ENCODE assay signal across 8 mouse cellular contexts in the genomic region with DNA sequence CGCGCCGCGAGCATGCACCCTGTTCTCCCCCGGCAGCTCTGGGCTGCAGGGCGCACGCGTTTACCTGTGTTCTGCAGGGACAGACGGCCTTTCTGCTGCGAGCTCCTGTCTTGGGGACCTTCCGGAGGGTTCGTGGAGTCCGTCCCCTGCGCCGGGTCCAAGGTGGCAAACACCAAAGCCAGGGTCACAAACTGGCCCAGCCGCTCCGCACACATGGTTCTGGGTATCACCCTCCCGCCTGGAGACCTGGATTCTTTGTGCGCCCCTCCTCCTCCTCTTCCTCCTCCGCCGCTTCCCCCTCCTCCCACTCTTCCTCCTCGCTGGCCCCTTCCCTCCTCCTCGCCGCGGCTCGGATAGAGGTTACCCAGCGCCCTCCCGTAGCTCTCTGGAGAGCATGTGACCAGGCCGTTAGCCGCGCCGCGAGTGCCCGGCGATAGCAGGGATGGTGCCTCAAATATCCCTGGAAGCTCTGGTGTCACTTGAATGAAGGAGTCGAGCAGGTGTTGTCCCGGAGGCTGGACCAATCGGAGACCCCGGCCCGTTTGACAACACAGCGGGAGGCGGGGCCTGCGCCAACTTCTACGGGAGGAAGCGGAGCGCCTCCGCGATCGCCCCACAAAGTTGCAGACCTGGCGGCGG. TPM values are rescaled to one million over a fixed set of nuclear protein-coding genes. Genes with fewer than 3 reads are reported as not detected.
DNase-seq lines count a peak whose midpoint lies in the region; ATAC-seq and TF ChIP-seq lines count a peak whose summit lies in the region.

A gene (minus strand): TSS at position 427 of the 639 bp plus-strand sequence.

- no peak for TF ChIP-seq CTCF in cerebellum, adult 2 months (IDR thresholded peaks at IDR 0.05; ENCODE audit: borderline replicate concordance, insufficient read depth, low read depth, low read length)
- TF ChIP-seq CTCF in cortical plate, adult 2 months (IDR thresholded peaks at IDR 0.05; ENCODE audit: extremely low read depth, insufficient read depth, low read length): no peak

- peak; percentile 91 for ATAC-seq in intestine, embryonic 14.5 days (replicated peaks; ENCODE audit: low FRiP score, low TSS enrichment, low read depth)
- peak; percentile 82 for ATAC-seq in midbrain, embryonic 13.5 days
- ATAC-seq in stomach, embryonic 15.5 days (ENCODE audit: insufficient read depth, low FRiP score, low read depth): peak; percentile 83

- H3K27ac ChIP-seq in cerebellum, adult 2 months (ENCODE audit: insufficient read depth, low read length): no peak within 1 kb of the TSS
- no peak within 1 kb of the TSS for H3K27ac ChIP-seq in cortical plate, adult 2 months (ENCODE audit: insufficient read depth, low read length)
- H3K27ac ChIP-seq in intestine, embryonic 14.5 days (ENCODE audit: low read depth): no peak within 1 kb of the TSS
- no peak within 1 kb of the TSS for H3K27ac ChIP-seq in midbrain, embryonic 13.5 days
- peak within 1 kb of the TSS; percentile 55 for H3K27ac ChIP-seq in stomach, embryonic 15.5 days

- peak within 1 kb of the TSS; percentile 40 for H3K9ac ChIP-seq in intestine, embryonic 14.5 days (ENCODE audit: low read length)
- H3K9ac ChIP-seq in midbrain, embryonic 13.5 days (replicated peaks): peak within 1 kb of the TSS; percentile 60
- peak within 1 kb of the TSS; percentile 71 for H3K9ac ChIP-seq in stomach, embryonic 15.5 days

- intact Hi-C loops in gastrocnemius, postnatal 36 days (cut with DNase I): loop anchor here (2.0 to 5.0 kb wide), 2 partner anchors 223 to 237 kb away; no protein-coding TSS in a partner anchor
- intact Hi-C loops in left cerebral cortex, postnatal 4 days (cut with DNase I): loop anchor here (10.0 kb wide), 1 partner anchor 245 kb away; no protein-coding TSS in a partner anchor

- DNase-seq in cerebellum, adult 2 months: peak; percentile 32 to 34
- no peak for DNase-seq in cerebellum, adult 8-10 months
- DNase-seq in gastrocnemius, postnatal 36 days: peak; percentile 58 to 80
- DNase-seq in intestine, embryonic 14.5 days (ENCODE audit: low spot score): no peak
- peak; percentile 76 for DNase-seq in left cerebral cortex, postnatal 4 days

- under 1% methylated on average over 51 of the region's 51 CpGs for WGBS in cerebellum, adult 2 months
- WGBS in intestine, embryonic 14.5 days: under 1% methylated on average over 48 of the region's 51 CpGs
- WGBS in midbrain, embryonic 13.5 days: under 1% methylated on average over 51 of the region's 51 CpGs
- 0% methylated on average over 51 of the region's 51 CpGs for WGBS in stomach, embryonic 15.5 days

- H3K4me1 ChIP-seq in cerebellum, adult 2 months (ENCODE audit: control insufficient read depth, insufficient read depth, low read length): no peaks in the 10 kb centered on the region; the same call in 1 of the 2 replicates
- H3K4me1 ChIP-seq in cortical plate, adult 2 months (ENCODE audit: control insufficient read depth, insufficient read depth, low read length): peaks cover 1% of the 10 kb centered on the region; the same call in 1 of the 2 replicates
- peaks cover 14% of the 10 kb centered on the region for H3K4me1 ChIP-seq in intestine, embryonic 14.5 days (replicated peaks; ENCODE audit: control insufficient read depth, insufficient read depth, low read length)
- peaks cover 27% of the 10 kb centered on the region for H3K4me1 ChIP-seq in midbrain, embryonic 13.5 days (replicated peaks)
- peaks cover 18% of the 10 kb centered on the region for H3K4me1 ChIP-seq in stomach, embryonic 15.5 days

- no peak for TF ChIP-seq POLR2A in cerebellum, adult 2 months (IDR thresholded peaks at IDR 0.05; ENCODE audit: borderline replicate concordance, insufficient read depth, low read length)
- no peak for TF ChIP-seq POLR2A in cortical plate, adult 2 months (IDR thresholded peaks at IDR 0.05; ENCODE audit: extremely low read depth, insufficient read depth, low read length)

- no peaks in the 10 kb centered on the region for H3K9me3 ChIP-seq in intestine, embryonic 14.5 days (ENCODE audit: control insufficient read depth, low read length)
- no peaks in the 10 kb centered on the region for H3K9me3 ChIP-seq in midbrain, embryonic 13.5 days
- H3K9me3 ChIP-seq in stomach, embryonic 15.5 days: no peaks in the 10 kb centered on the region

- H3K27me3 ChIP-seq in cerebellum, adult 2 months (ENCODE audit: control insufficient read depth, insufficient read depth, low read length): no peaks in the 10 kb centered on the region
- H3K27me3 ChIP-seq in intestine, embryonic 14.5 days (replicated peaks; ENCODE audit: control insufficient read depth, insufficient read depth, low read length): peaks cover 36% of the 10 kb centered on the region
- peaks cover 41% of the 10 kb centered on the region for H3K27me3 ChIP-seq in midbrain, embryonic 13.5 days
- H3K27me3 ChIP-seq in stomach, embryonic 15.5 days (replicated peaks): peaks cover 17% of the 10 kb centered on the region; the same call in 1 of the 2 replicates

- H3K4me3 ChIP-seq in cerebellum, adult 2 months (replicated peaks; ENCODE audit: insufficient read depth, low read depth, low read length): peak within 1 kb of the TSS; percentile 37
- peak within 1 kb of the TSS; percentile 64 for H3K4me3 ChIP-seq in cortical plate, adult 2 months (ENCODE audit: insufficient read depth, low read length)
- peak within 1 kb of the TSS; percentile 39 for H3K4me3 ChIP-seq in intestine, embryonic 14.5 days (ENCODE audit: low read depth, low read length)
- peak within 1 kb of the TSS; percentile 64 for H3K4me3 ChIP-seq in midbrain, embryonic 13.5 days (replicated peaks)
- peak within 1 kb of the TSS; percentile 57 for H3K4me3 ChIP-seq in stomach, embryonic 15.5 days (replicated peaks)

- no peaks in the 10 kb centered on the region for H3K36me3 ChIP-seq in intestine, embryonic 14.5 days (ENCODE audit: control insufficient read depth, insufficient read depth, low read length)
- no peaks in the 10 kb centered on the region for H3K36me3 ChIP-seq in midbrain, embryonic 13.5 days
- no peaks in the 10 kb centered on the region for H3K36me3 ChIP-seq in stomach, embryonic 15.5 days

- H3K4me2 ChIP-seq in intestine, embryonic 14.5 days (ENCODE audit: low read length): peak within 1 kb of the TSS; percentile 73
- peak within 1 kb of the TSS; percentile 99 for H3K4me2 ChIP-seq in midbrain, embryonic 13.5 days (replicated peaks)
- peak within 1 kb of the TSS; percentile 96 for H3K4me2 ChIP-seq in stomach, embryonic 15.5 days

RNA-seq across cellular contexts. Expression of the gene that starts here (rescaled TPM):
- 1.1 and 1.4 TPM in 2 replicates for polyA plus RNA-seq in cerebellum, adult 2 months (2012; rRNA removed)
- polyA plus RNA-seq in cortical plate, adult 2 months (2012; rRNA removed): 1.1 and 1.2 TPM in 2 replicates
- 10 to 100 TPM in 1 of 2 experiments, 1 to 10 TPM in 1; 2.0 to 11.4 TPM for total RNA-seq in gastrocnemius, postnatal 36 days (2021)
- polyA plus RNA-seq in intestine, embryonic 14.5 days (2014; fragmentation: Nextera tagmentation; extraction: Ambion mirVana): 3.1 and 3.5 TPM in 2 replicates
- total RNA-seq in left cerebral cortex, postnatal 4 days (2021): 1 to 10 TPM; 2.7 to 2.8 TPM
- 0.53 and 0.71 TPM in 2 replicates for polyA plus RNA-seq in midbrain, embryonic 13.5 days (2015; fragmentation: Nextera tagmentation; extraction: Ambion mirVana)
- polyA plus RNA-seq in stomach, embryonic 15.5 days (2015; fragmentation: Nextera tagmentation; extraction: Ambion mirVana): 6.2 and 7.9 TPM in 2 replicates

Comparison
In these comparisons a context has a peak if more than half of its experiments do, and no peak if none do; other contexts are left out.
1. DNase-seq: peak in cerebellum, adult 2 months (2 of 2), gastrocnemius, postnatal 36 days (2 of 2) and left cerebral cortex, postnatal 4 days (single experiment); none in cerebellum, adult 8-10 months (single experiment) and intestine, embryonic 14.5 days (single experiment).
2. Peak in ATAC-seq, H3K4me3 ChIP-seq, H3K9ac ChIP-seq and H3K4me2 ChIP-seq in midbrain, embryonic 13.5 days; RNA of the gene not detected or under 1 TPM.
3. Peak in every context shown above with its lines, with median percentiles within 50 percentile points of each other: H3K4me3 ChIP-seq, ATAC-seq, H3K4me2 ChIP-seq and H3K9ac ChIP-seq.